Mouse (Mus musculus): Measurements from ENCODE around the gene Col18a1.

GRCm38 (mm10) chr10:77095666-77096065 lies 70.7 kb downstream of the Col18a1 start:
- TF ChIP-seq CTCF (conservative IDR thresholded peaks at IDR 0.05; ENCODE audit: insufficient read depth, insufficient read length, low read depth, low read length) (no peak), POLR2A (IDR thresholded peaks at IDR 0.05; ENCODE audit: low read depth, low read length) (no peak)
